Mouse (Mus musculus) right cerebral cortex, postnatal 10 days (tissue): ENCODE results near the gene Rnf39.

Source experiments
- DNase-seq, 2 experiments: peaks; one replicate each; pipeline ENCODE4 v3.0.0; 2021; ENCODE audit warnings: low spot score in 2 of 2

The Rnf39 gene

GRCm38 (mm10) chr17:36942391-36942790 is 327 bp upstream of the Rnf39 start:
- no peak for DNase-seq

- DNase-seq: no peak
Measured at GRCm38 (mm10) chr17:36943691-36944090, 973 bp downstream of the Rnf39 start.

- no peak for DNase-seq
Measured at GRCm38 (mm10) chr17:36944121-36944775, 1.5 kb downstream of the Rnf39 start.

GRCm38 (mm10) chr17:36947051-36947819 is 4.5 kb downstream of the Rnf39 start:
- peak; percentile 72 for DNase-seq

- no peak for DNase-seq
Measured at GRCm38 (mm10) chr17:36948286-36948685, 5.6 kb downstream of the Rnf39 start.

GRCm38 (mm10) chr17:36949265-36949664 is 6.5 kb downstream of the Rnf39 start:
- DNase-seq: no peak

- peak; percentile 98 for DNase-seq
Measured at GRCm38 (mm10) chr17:36950981-36951947, 8.5 kb downstream of the Rnf39 start, which contains the start of gene Ppp1r11. Gene Ppp1r11 (minus strand): TSS chr17:36951741.

- peak in 1 of 2 experiments; percentile 26 for DNase-seq
Measured at GRCm38 (mm10) chr17:36952631-36953030, 9.9 kb downstream of the Rnf39 start.

- no peak for DNase-seq
Measured at GRCm38 (mm10) chr17:36953062-36953461, 10.3 kb downstream of the Rnf39 start.

GRCm38 (mm10) chr17:36957999-36958743 is 15.5 kb downstream of the Rnf39 start, which contains the start of the genes Znrd1 and Znrd1as:
Gene Znrd1 (minus strand): TSS chr17:36958559.
Gene Znrd1as (plus strand): TSS chr17:36958592.
- peak; percentile 97 to 98 for DNase-seq

- DNase-seq: no peak
Measured at GRCm38 (mm10) chr17:36958884-36959283, 16.2 kb downstream of the Rnf39 start.

GRCm38 (mm10) chr17:36961125-36961524 is 18.4 kb downstream of the Rnf39 start:
- DNase-seq: peak in 1 of 2 experiments; percentile 18

GRCm38 (mm10) chr17:36966875-36967274 is 24.2 kb downstream of the Rnf39 start:
- DNase-seq: no peak

- DNase-seq: no peak
Measured at GRCm38 (mm10) chr17:36970316-36970890, 27.7 kb downstream of the Rnf39 start.

- DNase-seq: no peak
Measured at GRCm38 (mm10) chr17:36971172-36971850, 28.6 kb downstream of the Rnf39 start.

GRCm38 (mm10) chr17:36972791-36973190 is 30.1 kb downstream of the Rnf39 start:
- DNase-seq: no peak

GRCm38 (mm10) chr17:36973271-36973787 is 30.6 kb downstream of the Rnf39 start:
- no peak for DNase-seq

GRCm38 (mm10) chr17:36981221-36981813 is 38.6 kb downstream of the Rnf39 start, which contains the start of gene 2410137M14Rik:
Gene 2410137M14Rik (minus strand): TSS chr17:36981237.
- peak in 1 of 2 experiments; percentile 19 for DNase-seq

- DNase-seq: no peak
Measured at GRCm38 (mm10) chr17:36981845-36982244, 39.1 kb downstream of the Rnf39 start.
